Mouse (Mus musculus) CH12.LX (cell line): ENCODE measurements around the gene Olfr273.

Experiments used
- CTCF ChIP-seq, 2 experiments: IDR thresholded peaks in 1 of 2; conservative IDR thresholded peaks in 1 of 2; 2 replicates each; pipeline ENCODE4 v1.5.1; 2011 to 2012; ENCODE audit warnings: low read depth in 2 of 2, low read length in 2 of 2, improper control_type of control experiment in 1 of 2, inconsistent platforms in 1 of 2, mild to moderate bottlenecking in 1 of 2, moderate library complexity in 1 of 2
- EP300 ChIP-seq: IDR thresholded peaks from 2 replicates; pipeline ENCODE4 v1.6.1; 2011; ENCODE audit warnings: low read length, improper control_type of control experiment
- MAZ ChIP-seq: IDR thresholded peaks from 2 replicates; pipeline ENCODE4 v1.6.1; 2012; ENCODE audit warnings: low read depth, mild to moderate bottlenecking, inconsistent platforms, low read length, improper control_type of control experiment, moderate library complexity
- MEF2A ChIP-seq: IDR thresholded peaks from 2 replicates; pipeline ENCODE4 v1.6.1; 2014; ENCODE audit warnings: low read depth, mild to moderate bottlenecking, inconsistent platforms, low read length, improper control_type of control experiment, borderline replicate concordance
- NELFE ChIP-seq: IDR thresholded peaks from 2 replicates; pipeline ENCODE4 v1.6.1; 2011; ENCODE audit warnings: low read depth, low read length, improper control_type of control experiment
- PAX5 ChIP-seq: IDR thresholded peaks from 2 replicates; pipeline ENCODE4 v1.6.1; 2012; ENCODE audit warnings: low read length, inconsistent platforms, mixed read lengths
- POLR2A ChIP-seq: IDR thresholded peaks from 2 replicates; pipeline ENCODE4 v1.6.1; 2011; ENCODE audit warnings: low read depth, mild to moderate bottlenecking, improper control_type of control experiment, low read length
- POLR2AphosphoS2 ChIP-seq: IDR thresholded peaks from 2 replicates; pipeline ENCODE4 v1.6.1; 2011; ENCODE audit warnings: low read depth, low read length, improper control_type of control experiment
- RAD21 ChIP-seq: IDR thresholded peaks from 2 replicates; pipeline ENCODE4 v1.6.1; 2011; ENCODE audit warnings: low read depth, mild to moderate bottlenecking, low read length, improper control_type of control experiment, moderate library complexity
- ZMIZ1 ChIP-seq: IDR thresholded peaks from 2 replicates; pipeline ENCODE4 v1.6.1; 2012; ENCODE audit warnings: low read depth, mild to moderate bottlenecking, inconsistent platforms, low read length, improper control_type of control experiment

GRCm38 (mm10) chr4:52859136-52859535, at the start of gene Olfr273:
- TF ChIP-seq RAD21 (no peak), NELFE (no peak), POLR2A (no peak), CTCF (conservative IDR thresholded peaks at IDR 0.05 in 1 of 2, IDR thresholded peaks at IDR 0.05 in 1 of 2; ENCODE audit: low read depth in 2 of 2, low read length in 2 of 2) (no peak), EP300 (no peak), POLR2AphosphoS2 (no peak), MAZ (no peak), PAX5 (no peak), ZMIZ1 (no peak), MEF2A (no peak)
